8 mouse cellular contexts compared by ENCODE assay signal in genomic region chr6:117427351-117428142, GRCm38 (mm10).
A peak's percentile ranks its signal among the peaks of the same experiment; 100 is the strongest.
DNase-seq lines count a peak whose midpoint lies in the region; ATAC-seq lines count a peak whose summit lies in the region.

No protein-coding gene starts in this region.

- no peaks in the 10 kb centered on the region for H3K9me3 ChIP-seq in lung, embryonic 16.5 days (ENCODE audit: control insufficient read depth, low read length)
- H3K9me3 ChIP-seq in forebrain, embryonic 16.5 days (ENCODE audit: control insufficient read depth, low read length), result no peaks in the 10 kb centered on the region
- H3K9me3 ChIP-seq in intestine, embryonic 16.5 days (ENCODE audit: control insufficient read depth, low read length), result no peaks in the 10 kb centered on the region
- no peaks in the 10 kb centered on the region for H3K9me3 ChIP-seq in stomach, embryonic 15.5 days

- no peaks in the 10 kb centered on the region for H3K27me3 ChIP-seq in lung, embryonic 16.5 days (ENCODE audit: control insufficient read depth, insufficient read depth, low read depth, low read length)
- H3K27me3 ChIP-seq in forebrain, embryonic 16.5 days (replicated peaks; ENCODE audit: control insufficient read depth, insufficient read depth, low read length), result no peaks in the 10 kb centered on the region
- no peaks in the 10 kb centered on the region for H3K27me3 ChIP-seq in intestine, embryonic 16.5 days (replicated peaks; ENCODE audit: control insufficient read depth, insufficient read depth, low read length)
- H3K27me3 ChIP-seq in stomach, embryonic 15.5 days (replicated peaks), result no peaks in the 10 kb centered on the region

- ATAC-seq in lung, embryonic 16.5 days (ENCODE audit: low read depth), result peak; percentile 77
- 0 out of 2 replicates have a peak, but pooled peaks have one; percentile 33 for ATAC-seq in forebrain, embryonic 16.5 days
- peak; percentile 69 for ATAC-seq in intestine, embryonic 16.5 days
- ATAC-seq in stomach, embryonic 15.5 days (ENCODE audit: insufficient read depth, low FRiP score, low read depth), result peak; percentile 67

- H3K36me3 ChIP-seq in lung, embryonic 16.5 days (ENCODE audit: control insufficient read depth, insufficient read depth, low read length), result no peaks in the 10 kb centered on the region
- H3K36me3 ChIP-seq in forebrain, embryonic 16.5 days (ENCODE audit: control insufficient read depth, insufficient read depth), result no peaks in the 10 kb centered on the region
- H3K36me3 ChIP-seq in intestine, embryonic 16.5 days (ENCODE audit: control insufficient read depth, insufficient read depth, low read length), result no peaks in the 10 kb centered on the region
- no peaks in the 10 kb centered on the region for H3K36me3 ChIP-seq in stomach, embryonic 15.5 days

- H3K4me3 ChIP-seq in lung, embryonic 16.5 days (ENCODE audit: low read length), result no peak overlapping the region
- H3K4me3 ChIP-seq in forebrain, embryonic 16.5 days (replicated peaks; ENCODE audit: low read length), result no peak overlapping the region
- H3K4me3 ChIP-seq in intestine, embryonic 16.5 days (ENCODE audit: low read length), result no peak overlapping the region
- H3K4me3 ChIP-seq in stomach, embryonic 15.5 days (replicated peaks), result no peak overlapping the region

- WGBS in lung, embryonic 16.5 days, result 17% methylated on average over 12 of the region's 12 CpGs
- 58% methylated on average over 12 of the region's 12 CpGs for WGBS in forebrain, embryonic 16.5 days
- 21% methylated on average over 12 of the region's 12 CpGs for WGBS in intestine, embryonic 16.5 days
- WGBS in stomach, embryonic 15.5 days, result 12% methylated on average over 12 of the region's 12 CpGs

- no peak overlapping the region for H3K27ac ChIP-seq in lung, embryonic 16.5 days (ENCODE audit: low read length)
- no peak overlapping the region for H3K27ac ChIP-seq in forebrain, embryonic 16.5 days (ENCODE audit: low read length)
- peak overlapping the region; percentile 18 for H3K27ac ChIP-seq in intestine, embryonic 16.5 days (ENCODE audit: low read length)
- 0 out of 2 replicates have a peak overlapping the region, but pooled peaks have one; percentile 11 for H3K27ac ChIP-seq in stomach, embryonic 15.5 days

- DNase-seq in lung, adult 18-20 months, result no peak
- DNase-seq in cerebellum, postnatal 4 days (ENCODE audit: low spot score in 2 of 2), result no peak
- no peak for DNase-seq in right cerebral cortex, postnatal 10 days (ENCODE audit: low spot score in 2 of 2)
- DNase-seq in adrenal gland, postnatal 4 days (ENCODE audit: low spot score in 2 of 2), result no peak

- H3K4me2 ChIP-seq in lung, embryonic 16.5 days (ENCODE audit: low read depth, low read length), result peak overlapping the region; percentile 3; the same call in 1 of the 2 replicates
- no peak overlapping the region for H3K4me2 ChIP-seq in forebrain, embryonic 16.5 days (ENCODE audit: low read length)
- no peak overlapping the region for H3K4me2 ChIP-seq in intestine, embryonic 16.5 days (ENCODE audit: low read depth, low read length)
- no peak overlapping the region for H3K4me2 ChIP-seq in stomach, embryonic 15.5 days

- peaks cover 13% of the 10 kb centered on the region for H3K4me1 ChIP-seq in lung, embryonic 16.5 days (replicated peaks; ENCODE audit: control insufficient read depth, insufficient read depth, low read length)
- no peaks in the 10 kb centered on the region; the same call in 1 of the 2 replicates for H3K4me1 ChIP-seq in forebrain, embryonic 16.5 days (replicated peaks; ENCODE audit: control insufficient read depth, insufficient read depth, low read length)
- H3K4me1 ChIP-seq in intestine, embryonic 16.5 days (ENCODE audit: control insufficient read depth, insufficient read depth, low read length), result peaks cover 17% of the 10 kb centered on the region
- peaks cover 8% of the 10 kb centered on the region for H3K4me1 ChIP-seq in stomach, embryonic 15.5 days

- H3K9ac ChIP-seq in lung, embryonic 16.5 days (ENCODE audit: low read length), result no peak overlapping the region
- no peak overlapping the region for H3K9ac ChIP-seq in forebrain, embryonic 16.5 days (replicated peaks; ENCODE audit: low read depth, low read length)
- H3K9ac ChIP-seq in intestine, embryonic 16.5 days (ENCODE audit: low read depth, low read length), result peak overlapping the region; percentile 33; the same call in 1 of the 2 replicates
- no peak overlapping the region for H3K9ac ChIP-seq in stomach, embryonic 15.5 days

Comparison
In these comparisons a context has a peak if more than half of its experiments do, and no peak if none do; other contexts are left out.
1. H3K27ac ChIP-seq: peak in intestine, embryonic 16.5 days (single experiment) and stomach, embryonic 15.5 days (single experiment); none in lung, embryonic 16.5 days (single experiment) and forebrain, embryonic 16.5 days (single experiment).
2. Peak in every context shown above with its lines, with median percentiles within 50 percentile points of each other: ATAC-seq.